Mouse (Mus musculus) liver (tissue): ENCODE measurements around the gene Klhl29.
A peak's percentile ranks its signal among the peaks of the same experiment; 100 is the strongest.

Source experiments
- DNase-seq: peaks from one replicate; pipeline ENCODE4 v3.0.0-alpha.2; 2020; ENCODE audit warnings: mixed read lengths

Gene Klhl29

GRCm38 (mm10) chr12:5292316-5292715, 83.2 kb downstream of the Klhl29 start:
- no peak for DNase-seq

DNA sequence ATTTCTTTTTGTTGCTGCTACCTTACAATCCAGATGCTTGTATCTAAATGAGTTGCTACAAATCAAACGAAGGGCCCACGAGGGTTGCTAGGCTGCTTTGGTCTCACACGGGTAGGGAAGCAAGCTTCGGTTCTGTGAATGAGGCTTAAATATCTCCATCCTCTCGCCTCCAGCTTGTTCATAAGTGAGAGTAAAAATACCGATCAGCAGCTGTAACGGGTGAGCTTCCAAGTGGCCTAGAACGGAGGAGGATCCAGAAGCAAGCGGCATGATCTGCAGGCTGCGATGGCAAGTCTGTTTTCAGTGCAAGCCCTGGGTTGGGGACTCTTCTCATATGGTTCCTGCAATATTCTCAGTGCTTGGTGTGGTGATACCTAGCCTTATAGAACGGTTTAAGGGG, 89.9 kb downstream of the Klhl29 start:
- no peak for DNase-seq

GRCm38 (mm10) chr12:5284961-5285360, 90.5 kb downstream of the Klhl29 start:
- DNase-seq: no peak

GRCm38 (mm10) chr12:5283654-5284053, 91.8 kb downstream of the Klhl29 start:
- DNase-seq: no peak

- no peak for DNase-seq
Observed at GRCm38 (mm10) chr12:5282611-5283010, 92.9 kb downstream of the Klhl29 start.

DNA sequence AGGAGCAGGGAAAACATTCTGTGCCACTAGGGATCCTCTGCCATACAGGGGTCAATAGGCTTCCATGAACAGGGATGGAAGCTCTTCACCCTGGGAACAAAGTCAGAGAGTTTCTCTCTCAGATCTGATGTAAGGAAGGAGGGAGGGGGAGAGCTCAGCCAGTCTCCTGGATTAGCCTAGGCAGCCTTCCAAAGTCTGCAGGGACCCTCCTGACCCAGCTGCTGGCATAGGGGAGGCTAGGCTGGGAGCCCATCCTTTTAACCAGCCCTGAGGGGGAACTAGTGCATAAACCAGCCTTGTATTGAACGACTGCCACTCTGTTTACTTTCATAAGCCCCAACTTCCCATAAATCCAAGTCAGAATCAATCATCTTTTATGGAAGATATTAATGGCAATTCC, 95.6 kb downstream of the Klhl29 start:
- no peak for DNase-seq

DNA sequence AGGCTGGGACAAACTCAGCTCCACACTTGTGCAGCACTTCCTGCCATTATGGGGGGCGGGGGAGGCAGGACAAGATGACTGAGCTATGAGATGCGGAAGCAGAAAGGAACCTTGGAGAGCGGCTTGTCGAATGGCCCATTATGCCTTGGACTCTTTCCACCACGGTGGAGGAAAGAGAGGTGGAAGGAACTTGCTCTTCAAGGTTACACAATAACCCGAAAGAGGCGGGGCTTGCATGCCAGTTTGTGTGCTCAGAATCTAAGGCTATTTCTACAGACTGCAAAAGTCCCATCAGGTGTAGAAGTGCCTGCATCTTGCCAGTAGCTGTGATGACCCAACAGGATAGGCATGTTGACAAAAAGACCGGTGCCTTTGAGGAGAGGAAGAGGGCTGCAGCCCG, 98.5 kb downstream of the Klhl29 start:
- DNase-seq: peak; percentile 33

GRCm38 (mm10) chr12:5275507-5275936, 100.0 kb downstream of the Klhl29 start:
- no peak for DNase-seq

DNA sequence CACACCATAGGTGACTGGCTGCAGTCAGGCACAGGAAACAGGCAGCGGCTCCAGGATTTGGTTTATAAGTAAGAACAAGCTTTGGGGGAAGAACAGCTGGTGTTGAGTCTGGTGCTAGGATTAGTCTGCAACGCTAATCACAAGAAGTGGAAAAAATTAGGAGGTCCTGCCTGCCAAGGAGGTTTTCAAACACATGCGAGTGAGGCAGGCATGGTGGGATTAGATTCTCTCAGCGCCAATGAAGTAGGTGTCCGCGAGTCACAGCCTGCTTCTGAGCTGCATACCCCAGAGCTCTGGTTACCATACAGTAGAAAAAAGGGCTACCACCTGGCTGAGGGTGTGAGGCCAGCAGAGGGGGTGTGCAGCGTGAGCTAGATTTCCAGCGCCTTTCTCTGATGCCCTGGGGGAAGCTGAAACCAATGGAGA, 101.0 kb downstream of the Klhl29 start:
- DNase-seq: no peak

GRCm38 (mm10) chr12:5273316-5274047, 102.0 kb downstream of the Klhl29 start:
- no peak for DNase-seq

GRCm38 (mm10) chr12:5270527-5270926, 105.0 kb downstream of the Klhl29 start:
- DNase-seq: no peak

DNA sequence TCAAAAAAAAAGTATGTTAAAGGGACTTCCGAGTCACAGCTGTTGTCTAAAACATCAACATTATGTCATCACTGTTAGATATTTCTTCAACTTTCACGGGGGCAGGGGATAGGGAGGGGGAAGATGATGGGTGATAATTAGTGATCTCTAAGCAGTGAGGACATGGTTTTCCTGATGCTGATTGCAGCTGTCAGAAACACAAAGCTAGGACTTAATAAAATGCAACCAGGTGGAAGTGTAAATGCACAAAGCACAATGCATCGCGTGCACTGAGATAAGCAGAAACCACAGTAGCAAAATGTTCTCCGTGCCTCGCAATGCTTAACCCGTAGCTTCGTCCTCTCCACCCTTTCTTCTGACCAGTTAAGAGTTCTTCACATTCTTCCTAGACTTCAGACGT, 105.5 kb downstream of the Klhl29 start:
- no peak for DNase-seq

DNA sequence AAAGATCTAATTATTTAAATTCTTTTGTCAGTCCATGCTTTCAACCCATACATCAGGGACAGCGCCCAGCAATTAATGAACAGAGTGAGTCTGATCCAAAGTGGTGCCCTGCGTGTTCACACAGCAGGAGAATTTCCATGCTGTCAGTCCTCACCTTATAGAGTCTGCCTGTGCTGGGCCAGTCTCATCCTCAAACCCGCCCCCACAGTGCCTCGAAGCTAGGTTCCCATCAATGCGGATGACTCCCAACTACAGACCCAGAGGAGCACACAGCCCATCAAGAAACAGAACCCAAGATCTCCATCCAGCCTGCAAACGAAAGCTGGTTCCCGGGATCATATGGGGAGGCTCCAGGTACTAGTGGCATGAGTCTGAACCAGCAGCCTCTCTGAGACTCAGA, 106.4 kb downstream of the Klhl29 start:
- DNase-seq: no peak

DNA sequence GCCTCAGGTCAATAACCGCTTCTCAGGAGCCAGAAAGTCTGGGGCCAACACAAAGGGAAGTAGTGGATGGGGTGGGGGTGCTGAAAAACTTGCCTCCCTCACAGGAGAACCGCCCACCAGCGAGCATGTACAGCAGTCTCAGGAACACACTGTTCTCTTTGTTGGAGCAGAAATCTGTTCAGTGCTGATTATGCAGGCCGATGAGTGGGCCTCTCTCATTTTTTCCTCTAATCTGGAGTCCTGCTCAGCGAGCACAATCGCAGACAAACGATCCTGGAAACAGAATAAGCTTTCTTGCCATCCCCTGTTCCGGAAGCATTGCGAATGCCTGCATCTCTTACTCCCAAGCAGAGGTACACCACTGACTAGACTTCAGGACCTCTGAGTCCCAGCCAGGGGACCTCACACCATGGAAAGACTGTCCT, 107.3 kb downstream of the Klhl29 start:
- DNase-seq: no peak

GRCm38 (mm10) chr12:5267271-5268187, 108.0 kb downstream of the Klhl29 start:
- DNase-seq: no peak

- DNase-seq: no peak
Observed at GRCm38 (mm10) chr12:5266773-5267172, 108.7 kb downstream of the Klhl29 start.

DNA sequence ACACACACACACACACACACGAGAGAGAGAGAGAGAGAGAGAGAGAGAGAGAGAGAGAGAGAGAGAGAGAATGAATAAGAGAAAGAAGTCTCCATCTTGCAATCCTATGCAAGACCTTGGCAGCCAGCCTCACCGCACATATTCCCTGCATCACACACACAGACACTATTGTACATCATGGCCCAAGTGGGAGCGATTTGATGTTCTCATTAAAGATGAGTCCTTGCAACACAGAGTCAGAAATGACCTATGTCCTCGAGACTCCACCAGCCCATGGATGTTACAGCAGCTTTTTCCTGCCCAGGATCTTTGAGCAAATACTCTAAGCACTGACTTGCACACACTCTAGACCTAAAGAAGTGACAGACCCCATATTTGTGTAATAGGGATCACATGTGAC, 114.0 kb downstream of the Klhl29 start:
- no peak for DNase-seq

GRCm38 (mm10) chr12:5258779-5259178, 116.7 kb downstream of the Klhl29 start:
- no peak for DNase-seq

GRCm38 (mm10) chr12:5257174-5257573, 118.3 kb downstream of the Klhl29 start:
- no peak for DNase-seq

DNA sequence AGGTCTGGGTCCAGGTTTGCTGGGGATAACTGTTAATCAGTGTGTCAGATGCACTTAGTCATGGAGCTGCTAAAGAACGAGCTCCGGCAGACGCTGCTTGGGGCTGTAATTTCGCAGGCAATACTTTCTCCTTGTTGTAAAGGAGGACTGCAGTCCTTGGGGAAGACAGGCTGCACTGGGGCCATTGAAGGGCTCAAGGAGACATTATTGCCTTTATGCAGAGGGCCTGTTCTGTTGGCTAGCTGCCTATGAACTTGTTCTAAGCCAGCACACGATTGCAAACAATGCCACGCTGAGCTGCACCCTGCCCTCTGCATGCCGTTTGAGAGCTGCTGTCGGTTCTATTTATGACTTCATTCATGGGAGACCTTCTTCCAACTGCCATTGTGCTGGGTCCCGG, 120.4 kb downstream of the Klhl29 start:
- no peak for DNase-seq

DNA sequence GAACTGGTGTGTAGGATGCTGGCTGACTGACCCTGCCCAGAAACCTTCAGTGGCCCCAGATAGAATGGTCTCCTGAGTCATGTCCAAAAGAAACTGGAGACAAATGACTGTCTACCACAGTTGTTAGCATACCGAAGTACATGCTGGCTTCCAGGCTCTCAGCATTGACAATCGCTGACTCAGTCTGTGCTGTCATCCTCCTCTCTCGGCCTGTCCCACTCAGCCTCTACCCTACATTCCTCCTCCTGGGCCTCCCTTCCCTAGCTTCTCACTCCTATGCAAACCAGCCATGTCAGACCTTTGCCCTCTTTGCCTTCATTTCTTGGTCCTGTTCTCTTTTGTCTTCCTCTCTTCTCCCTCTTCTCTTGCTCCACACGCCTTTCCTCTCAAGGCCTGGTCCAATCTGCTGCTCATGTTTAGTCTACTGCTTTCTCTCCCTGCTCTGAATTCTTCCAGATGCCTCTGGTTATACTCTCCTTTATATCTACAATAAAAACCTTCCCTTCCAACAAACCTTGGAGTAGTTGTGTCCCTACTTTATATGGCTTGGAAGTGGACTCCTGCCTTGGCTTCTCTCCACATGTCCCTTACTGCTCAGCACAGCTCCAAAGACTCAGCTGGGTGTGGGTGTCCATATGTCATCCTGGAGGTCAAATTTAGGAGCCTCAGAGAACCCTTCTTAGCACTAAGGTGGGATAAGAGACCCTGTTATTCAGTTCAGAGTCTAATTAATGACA, 121.1 kb downstream of the Klhl29 start:
- DNase-seq: no peak

GRCm38 (mm10) chr12:5253289-5254005, 122.0 kb downstream of the Klhl29 start:
- DNase-seq: no peak

DNA sequence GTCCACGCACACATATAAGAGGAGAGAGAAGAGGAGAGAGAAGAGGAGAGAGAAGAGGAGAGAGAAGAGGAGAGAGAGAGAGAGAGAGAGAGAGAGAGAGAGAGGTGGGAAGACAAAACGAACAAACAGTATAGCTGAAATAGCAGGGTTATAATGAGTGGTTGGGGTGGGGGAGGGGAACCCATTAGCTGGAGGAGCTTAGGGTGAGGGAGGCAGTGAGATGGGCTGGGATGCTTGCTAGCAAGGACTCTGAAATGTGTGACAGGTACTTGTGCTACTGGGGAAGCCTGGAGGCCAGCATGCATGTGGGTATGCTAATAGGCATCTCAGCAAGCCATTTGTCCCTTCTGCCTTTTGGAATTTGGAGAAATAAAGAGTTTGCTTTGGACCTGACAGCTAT, 122.9 kb downstream of the Klhl29 start:
- DNase-seq: no peak
